Mouse (Mus musculus) midbrain, embryonic 14.5 days (tissue): ENCODE data around the gene 4930558C23Rik. TPM values are rescaled to one million over a fixed set of nuclear protein-coding genes. Genes with fewer than 3 reads are reported as not detected.
A peak's percentile ranks its signal among the peaks of the same experiment; 100 is the strongest.
"Not testable (repeated sequence)": the region's sequence is repeated elsewhere in the genome, so short reads cannot be mapped to it uniquely, and the experiment has no call there.

Experiments used
- ATAC-seq: fragments of 200-750 bp; cut with Nextera tagmentation; 2 replicates; pipeline ENCODE4 v1.8.0; 2017; ENCODE audit warnings: moderate number of reproducible peaks, moderate library complexity; ENCODE audit not compliant: low FRiP score, low TSS enrichment
- DNase-seq: peaks from one replicate; pipeline ENCODE4 v3.0.0-alpha.2; 2015
- H3K27ac ChIP-seq: fragments of 300-500 bp; sonication (generic); replicated peaks from 2 replicates; pipeline ENCODE4 v1.5.1; 2014; ENCODE audit warnings: mild to moderate bottlenecking, low read depth, low read length, moderate library complexity
- H3K27me3 ChIP-seq: fragments of 300-500 bp; sonication (generic); 2 replicates; pipeline ENCODE4 v1.6.1; 2014; ENCODE audit warnings: low read length, control low read depth, mixed read lengths; ENCODE audit not compliant: control insufficient read depth, insufficient read depth
- H3K36me3 ChIP-seq: fragments of 300-500 bp; sonication (generic); 2 replicates; pipeline ENCODE4 v1.6.1; 2014; ENCODE audit warnings: low read length, control low read depth; ENCODE audit not compliant: control insufficient read depth, insufficient read depth
- H3K4me1 ChIP-seq: fragments of 300-500 bp; sonication (generic); 2 replicates; pipeline ENCODE4 v1.6.1; 2014; ENCODE audit warnings: mild to moderate bottlenecking, antibody characterized with exemption, low read length, control low read depth; ENCODE audit not compliant: control insufficient read depth, insufficient read depth
- H3K4me2 ChIP-seq: fragments of 300-500 bp; sonication (generic); 2 replicates; pipeline ENCODE4 v1.6.1; 2014; ENCODE audit warnings: mild to moderate bottlenecking, low read length, moderate library complexity
- H3K4me3 ChIP-seq: fragments of 300-500 bp; sonication (generic); replicated peaks from 2 replicates; pipeline ENCODE4 v1.5.1; 2014; ENCODE audit warnings: low read depth, low read length
- H3K9ac ChIP-seq: fragments of 300-500 bp; sonication (generic); replicated peaks from 2 replicates; pipeline ENCODE4 v1.6.1; 2014; ENCODE audit warnings: mild to moderate bottlenecking, low read length, moderate library complexity
- H3K9me3 ChIP-seq: fragments of 300-500 bp; sonication (generic); 2 replicates; pipeline ENCODE4 v1.6.1; 2016; ENCODE audit warnings: low read length, control low read depth, mixed read lengths; ENCODE audit not compliant: control insufficient read depth
- WGBS: fragments of 180-500 bp; shearing (Covaris S2); extraction: QIAGEN DNeasy Blood & Tissue Kit; methylation state at CpG from one replicate; pipeline ENCODE4 v1.1.7; 2014; 5-methylcytosine and 5-hydroxymethylcytosine counted together
- polyA plus RNA-seq: library from polyadenylated mRNA; unstranded; fragments of >200 nt; fragmentation: Nextera tagmentation; extraction: Ambion mirVana; gene quantifications from 2 replicates; pipeline ENCODE4 v1.2.1, GENCODE M21; 2014

4930558C23Rik gene
- polyA plus RNA-seq, 1 experiment from 2014 or later: not detected

DNA sequence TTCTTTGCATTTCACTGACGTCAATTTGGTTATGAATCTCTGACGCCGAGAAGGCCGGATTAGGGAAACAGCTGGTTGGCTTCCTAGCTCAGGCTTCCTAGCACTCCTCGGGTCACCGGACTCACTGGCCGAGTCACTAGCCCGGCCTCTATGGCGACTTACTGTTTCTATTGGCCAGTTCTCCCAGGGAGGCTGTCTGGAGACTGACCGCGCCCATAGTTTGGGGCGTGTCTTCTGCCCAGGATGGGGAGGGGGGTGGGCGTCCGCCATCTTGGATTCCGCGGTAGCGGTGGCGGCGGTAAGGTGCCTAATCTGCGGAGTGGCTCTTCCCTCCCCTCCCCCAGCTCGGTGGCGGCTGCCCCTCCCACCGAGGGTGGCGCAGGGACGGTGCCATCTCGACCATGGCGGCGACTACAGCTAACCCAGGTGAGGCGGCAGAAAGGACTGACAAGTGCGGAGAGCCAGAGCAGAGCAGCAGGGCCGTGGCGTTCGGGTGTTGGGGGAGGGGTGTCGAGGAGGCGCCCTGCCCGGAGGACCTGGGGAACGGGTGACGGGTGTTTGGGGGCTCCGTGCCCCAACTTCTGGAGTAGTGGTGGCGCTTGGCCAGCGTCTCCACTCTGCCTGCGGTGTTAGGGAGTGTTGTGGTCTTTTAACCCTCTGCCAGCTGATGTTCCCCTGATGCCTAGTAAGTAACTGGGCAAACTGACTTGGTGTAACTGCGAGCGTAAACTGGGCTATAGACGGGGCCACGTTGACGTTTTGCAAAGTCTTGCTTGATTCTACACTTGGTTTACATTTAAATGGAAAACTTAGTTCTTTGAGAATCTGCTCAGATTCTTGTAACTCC lies 31.7 kb upstream of the 4930558C23Rik start, which contains the start of gene Arnt:
TSS of gene Arnt (plus strand) at position 253 of the 847 bp plus-strand sequence.
- peaks cover 12% of the 10 kb centered on the region for H3K36me3 ChIP-seq
- WGBS: under 1% methylated on average over 47 of the region's 47 CpGs

DNA sequence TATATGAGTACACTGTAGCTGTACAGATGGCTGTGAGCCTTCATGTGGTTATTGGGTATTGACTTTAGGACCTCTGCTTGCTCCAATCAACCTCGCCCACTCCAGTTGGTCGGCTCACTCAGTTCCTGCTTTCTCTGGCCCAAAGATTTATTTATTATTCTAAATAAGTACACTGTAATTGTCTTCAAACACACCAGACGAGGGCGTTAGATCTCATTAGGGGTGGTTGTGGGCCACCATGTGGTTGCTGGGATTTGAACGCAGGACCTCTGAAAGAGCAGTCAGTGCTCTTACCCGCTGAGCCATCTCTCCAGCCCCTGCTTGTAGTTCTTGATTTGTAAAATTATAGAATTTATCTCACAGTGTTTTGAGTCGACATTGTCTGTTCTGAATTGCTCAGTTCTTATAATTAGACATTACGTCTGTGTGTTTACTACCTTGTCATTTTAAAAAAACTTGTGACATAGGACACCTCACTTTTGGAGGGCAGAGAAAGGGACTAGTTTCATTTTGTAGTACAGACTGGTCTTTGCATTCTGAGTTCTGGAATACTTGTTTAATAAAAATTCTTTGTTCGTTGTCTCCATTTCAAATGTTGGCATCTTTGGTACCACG lies 30.8 kb upstream of the 4930558C23Rik start:
- Histone ChIP-seq H3K36me3 (peaks cover 12% of the 10 kb centered on the region), H3K9ac (peak overlapping the region; percentile 77; the same call in 1 of the 2 replicates), H3K4me1 (peaks cover 16% of the 10 kb centered on the region), H3K27me3 (no peaks in the 10 kb centered on the region), H3K4me2 (peak overlapping the region; percentile 81), H3K4me3 (peak overlapping the region; percentile 93), H3K9me3 (no peaks in the 10 kb centered on the region), H3K27ac (peak overlapping the region; percentile 86; the same call in 1 of the 2 replicates)
- ATAC-seq: no peak
- no peak for DNase-seq
- WGBS: 79% methylated on average over 10 of the region's 10 CpGs

More for the DNA sequence above, 31.7 kb upstream of the 4930558C23Rik start, which contains the start of gene Arnt:
- Histone ChIP-seq H3K27me3 (no peaks in the 10 kb centered on the region), H3K9me3 (no peaks in the 10 kb centered on the region), H3K27ac (peak within 1 kb of the TSS; percentile 86), H3K4me2 (peak within 1 kb of the TSS; percentile 81), H3K9ac (peak within 1 kb of the TSS; percentile 77), H3K4me3 (peak within 1 kb of the TSS; percentile 93), H3K4me1 (peaks cover 16% of the 10 kb centered on the region)
- DNase-seq (peak; percentile 95), ATAC-seq (peak; percentile 99)

DNA sequence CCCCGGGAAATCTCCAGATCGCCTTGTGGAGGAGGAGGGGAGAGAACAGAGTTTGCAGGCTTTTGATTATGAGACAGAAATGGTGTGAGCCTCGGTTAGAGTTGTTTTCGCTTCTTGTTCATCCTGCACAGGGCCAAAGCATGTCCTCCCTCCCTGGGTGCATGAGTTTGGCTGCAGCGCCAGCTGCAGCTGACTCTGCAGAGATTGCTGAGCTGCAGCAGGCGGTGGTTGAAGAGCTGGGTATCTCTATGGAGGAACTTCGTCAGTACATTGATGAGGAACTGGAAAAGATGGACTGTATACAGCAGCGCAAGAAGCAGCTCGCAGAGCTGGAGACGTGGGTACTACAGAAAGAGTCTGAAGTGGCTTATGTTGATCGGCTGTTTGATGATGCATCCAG lies 25.8 kb upstream of the 4930558C23Rik start:
- H3K27me3 ChIP-seq, H3K27ac ChIP-seq, H3K9me3 ChIP-seq, H3K4me2 ChIP-seq, H3K4me1 ChIP-seq, H3K9ac ChIP-seq, ATAC-seq, DNase-seq, H3K4me3 ChIP-seq, H3K36me3 ChIP-seq: not testable (repeated sequence)
- 72% methylated on average over 4 of the region's 11 CpGs for WGBS

- Histone ChIP-seq H3K4me3 (peak overlapping the region; percentile 16; the same call in 1 of the 2 replicates), H3K4me2 (peak overlapping the region; percentile 39)
- H3K27me3 ChIP-seq, H3K4me1 ChIP-seq, H3K9me3 ChIP-seq, H3K9ac ChIP-seq, H3K27ac ChIP-seq, H3K36me3 ChIP-seq, ATAC-seq: not testable (repeated sequence)
- 18% methylated on average over 14 of the region's 21 CpGs for WGBS
- DNase-seq: peak; percentile 6
Observed at GRCm38 (mm10) chr3:95427891-95428238, 25.2 kb upstream of the 4930558C23Rik start.

DNA sequence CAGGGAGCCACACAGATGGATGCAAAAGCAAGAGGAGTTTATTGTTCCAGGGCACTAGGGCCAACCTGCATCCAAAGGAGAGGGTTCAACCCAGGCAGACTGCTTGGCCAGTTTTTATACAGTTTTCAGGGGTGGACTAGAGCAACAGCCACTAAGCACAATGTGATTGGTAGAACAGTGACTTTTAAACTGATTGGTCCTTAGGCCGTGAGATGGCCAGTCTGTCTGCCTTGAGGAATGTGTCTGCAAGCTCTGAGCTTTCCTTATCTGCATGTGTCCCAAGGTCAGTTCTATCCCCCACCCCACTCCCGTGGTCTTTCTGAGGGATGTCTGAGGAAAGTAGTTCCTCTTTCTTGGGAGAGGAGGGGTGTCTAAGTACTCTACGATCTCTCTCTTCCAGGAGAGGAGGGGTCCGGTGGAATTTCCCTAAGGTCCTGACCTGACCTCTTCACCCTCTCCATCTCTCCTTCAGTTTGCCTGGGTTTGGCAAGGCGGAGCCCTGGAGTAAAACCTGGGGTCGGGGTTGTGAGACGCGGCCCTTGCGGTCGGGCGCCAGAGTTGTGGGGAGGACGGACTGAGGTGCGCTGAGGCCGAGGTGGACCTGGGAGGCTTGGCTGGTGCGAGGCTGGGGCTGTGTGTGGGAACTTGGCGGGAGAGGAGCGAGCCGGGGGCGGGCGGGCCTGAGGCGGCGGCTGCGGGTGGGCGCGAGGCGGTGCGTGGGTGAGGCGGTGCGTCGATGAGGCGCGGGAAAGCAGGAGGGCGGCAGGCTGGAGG lies 24.7 kb upstream of the 4930558C23Rik start:
- H3K27ac ChIP-seq, H3K9me3 ChIP-seq, H3K9ac ChIP-seq, DNase-seq, H3K27me3 ChIP-seq, H3K36me3 ChIP-seq, H3K4me1 ChIP-seq: not testable (repeated sequence)
- peak; percentile 63; the same call in 1 of the 2 replicates for ATAC-seq
- peak overlapping the region; percentile 39 for H3K4me2 ChIP-seq
- H3K4me3 ChIP-seq: peak overlapping the region; percentile 16; the same call in 1 of the 2 replicates
- WGBS: 49% methylated on average over 9 of the region's 33 CpGs

DNA sequence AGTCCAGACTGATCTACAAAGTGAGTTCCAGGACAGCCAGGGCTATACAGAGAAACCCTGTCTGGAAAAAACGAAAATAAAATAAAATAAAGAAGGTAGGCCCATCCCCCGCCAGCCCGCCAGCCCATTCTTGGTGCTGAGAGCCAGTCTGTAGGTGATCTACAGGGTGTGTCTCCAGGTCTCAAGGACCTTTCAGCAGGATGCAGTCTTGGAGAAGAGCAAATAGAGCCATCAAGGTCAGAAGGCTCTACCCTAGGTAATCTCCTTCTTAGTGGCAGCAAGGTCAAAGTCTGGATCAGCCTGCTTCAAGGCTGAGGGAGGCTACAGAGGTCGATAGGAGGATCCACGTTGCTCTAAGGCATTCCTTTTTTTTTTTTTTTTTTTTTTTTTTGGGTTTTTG lies 23.8 kb upstream of the 4930558C23Rik start:
- H3K27me3 ChIP-seq, ATAC-seq, H3K36me3 ChIP-seq, H3K4me1 ChIP-seq, H3K9me3 ChIP-seq, DNase-seq, H3K4me3 ChIP-seq, H3K9ac ChIP-seq, H3K4me2 ChIP-seq, H3K27ac ChIP-seq: not testable (repeated sequence)
- WGBS: 89% methylated on average over 5 of the region's 5 CpGs

DNA sequence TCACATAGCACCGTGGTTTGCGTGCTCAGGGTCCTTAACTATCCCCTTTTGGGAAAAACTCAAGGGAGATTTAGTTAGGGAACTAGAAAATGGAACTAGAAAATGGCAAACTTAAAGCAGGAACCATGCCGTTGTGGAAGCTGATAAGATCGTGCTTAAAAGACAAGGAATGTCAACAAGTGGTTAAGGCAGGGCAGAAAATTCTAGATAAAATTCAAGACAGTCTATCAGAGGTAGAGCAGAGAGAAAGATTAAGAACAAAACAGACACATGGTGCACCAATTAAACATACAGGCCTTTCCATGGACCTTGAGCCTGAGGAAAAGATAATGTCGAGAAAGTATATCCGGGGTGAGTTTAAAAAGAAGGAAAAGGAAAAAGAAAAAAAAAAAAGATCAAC lies 15.2 kb upstream of the 4930558C23Rik start:
- WGBS: 92% methylated on average over 6 of the region's 6 CpGs
- no peak overlapping the region for H3K27ac ChIP-seq
- ATAC-seq: no peak

GRCm38 (mm10) chr3:95412268-95412667 lies 9.6 kb upstream of the 4930558C23Rik start:
- Histone ChIP-seq H3K36me3 (no peaks in the 10 kb centered on the region), H3K4me3 (no peak overlapping the region), H3K4me2 (no peak overlapping the region), H3K27ac (no peak overlapping the region), H3K9ac (no peak overlapping the region), H3K9me3 (no peaks in the 10 kb centered on the region), H3K4me1 (no peaks in the 10 kb centered on the region), H3K27me3 (no peaks in the 10 kb centered on the region)
- DNase-seq: no peak
- 85% methylated on average over 1 of the region's 1 CpGs for WGBS
- no peak for ATAC-seq

More for the DNA sequence above, 15.2 kb upstream of the 4930558C23Rik start:
- DNase-seq: no peak
- no peak overlapping the region for H3K9ac ChIP-seq
- H3K27me3 ChIP-seq: no peaks in the 10 kb centered on the region
- no peaks in the 10 kb centered on the region for H3K4me1 ChIP-seq
- H3K4me3 ChIP-seq: no peak overlapping the region
- no peak overlapping the region for H3K4me2 ChIP-seq
- no peaks in the 10 kb centered on the region for H3K36me3 ChIP-seq
- peaks cover 7% of the 10 kb centered on the region for H3K9me3 ChIP-seq
